Mouse (Mus musculus) liver, adult (tissue): ENCODE results near the gene Tmem191c.

Experiments used
- GATA4 ChIP-seq: IDR thresholded peaks from 2 replicates; pipeline ENCODE4 v1.6.1; 2014; ENCODE audit warnings: mild to moderate bottlenecking, low read length; ENCODE audit not compliant: insufficient replicate concordance

The Tmem191c gene

DNA sequence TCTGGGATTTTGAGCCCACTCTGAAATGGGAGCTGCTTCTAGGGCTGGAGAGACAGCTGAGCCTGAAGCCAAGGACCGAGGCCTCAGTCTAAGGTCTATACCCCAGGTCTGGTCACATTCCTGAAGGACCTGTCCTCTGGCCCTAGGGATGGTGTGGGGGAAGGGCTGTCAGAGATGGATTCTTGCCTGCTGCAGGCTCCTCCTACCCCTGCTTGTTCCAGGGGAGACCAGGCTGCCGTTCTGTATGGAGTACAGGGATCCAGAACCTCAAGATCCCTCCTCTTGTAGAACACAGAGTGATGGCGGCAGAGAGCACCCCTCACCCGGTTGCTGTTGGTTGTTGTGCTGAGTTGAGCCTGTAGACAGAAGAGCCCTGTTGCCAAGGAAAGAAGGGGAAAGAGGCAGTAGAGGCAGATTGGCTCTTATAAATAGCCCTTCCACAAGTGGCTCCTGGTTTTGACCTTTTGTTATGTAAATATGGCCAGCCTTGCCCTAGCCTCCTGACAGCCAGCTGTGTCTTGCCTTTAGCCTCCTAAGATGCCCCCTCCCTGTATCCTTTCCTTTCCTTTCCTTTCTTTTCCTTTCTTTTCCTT is 21.8 kb upstream of the Tmem191c start:
- TF ChIP-seq GATA4 = no peak

GRCm38 (mm10) chr16:17255270-17255669 is 20.6 kb upstream of the Tmem191c start:
- no peak for TF ChIP-seq GATA4

GRCm38 (mm10) chr16:17257359-17257821 is 18.5 kb upstream of the Tmem191c start:
- no peak for TF ChIP-seq GATA4

GRCm38 (mm10) chr16:17258917-17259316 is 17.0 kb upstream of the Tmem191c start:
- no peak for TF ChIP-seq GATA4

GRCm38 (mm10) chr16:17261341-17261740 is 14.5 kb upstream of the Tmem191c start:
- TF ChIP-seq GATA4 = no peak

GRCm38 (mm10) chr16:17266113-17266512 is 9.8 kb upstream of the Tmem191c start:
- no peak for TF ChIP-seq GATA4

DNA sequence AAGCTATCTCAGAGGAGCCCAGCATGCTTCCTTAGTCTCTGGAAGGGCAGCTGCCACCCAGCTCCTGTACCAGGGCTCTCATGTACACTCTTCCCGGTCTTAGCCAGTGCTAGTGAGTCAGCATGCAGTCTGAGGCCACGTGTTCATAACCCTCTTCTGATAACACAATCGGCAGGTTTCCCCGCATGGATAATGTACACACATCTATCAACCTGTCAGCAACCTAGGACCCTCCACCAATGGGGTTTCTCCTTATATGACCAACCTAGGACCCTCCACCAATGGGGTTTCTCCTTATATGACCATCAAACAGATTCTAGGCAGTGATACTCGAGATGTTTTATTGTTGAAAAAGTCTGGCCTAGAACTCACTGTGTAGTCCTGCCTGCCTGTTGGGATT is 7.9 kb upstream of the Tmem191c start:
- no peak for TF ChIP-seq GATA4

DNA sequence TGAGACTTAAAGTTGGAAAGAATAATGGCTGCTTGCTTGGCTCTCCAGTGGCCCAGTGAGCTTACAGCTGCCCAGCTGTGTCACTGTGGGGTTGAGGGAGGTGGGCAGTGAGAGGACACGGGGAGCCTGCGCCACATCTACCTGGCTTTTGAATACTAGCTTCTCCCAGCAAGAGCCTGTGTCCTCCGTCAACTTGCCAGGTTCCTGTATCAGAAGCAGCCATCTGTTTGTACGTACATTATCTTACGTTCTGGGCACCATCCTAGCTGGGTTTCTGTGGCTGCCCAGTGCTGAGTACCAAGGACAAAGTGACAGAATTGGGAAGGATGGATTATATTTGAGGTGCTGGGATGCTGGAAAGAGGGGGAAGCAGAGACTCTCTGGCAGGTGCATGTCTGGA is 6.0 kb upstream of the Tmem191c start:
- no peak for TF ChIP-seq GATA4

DNA sequence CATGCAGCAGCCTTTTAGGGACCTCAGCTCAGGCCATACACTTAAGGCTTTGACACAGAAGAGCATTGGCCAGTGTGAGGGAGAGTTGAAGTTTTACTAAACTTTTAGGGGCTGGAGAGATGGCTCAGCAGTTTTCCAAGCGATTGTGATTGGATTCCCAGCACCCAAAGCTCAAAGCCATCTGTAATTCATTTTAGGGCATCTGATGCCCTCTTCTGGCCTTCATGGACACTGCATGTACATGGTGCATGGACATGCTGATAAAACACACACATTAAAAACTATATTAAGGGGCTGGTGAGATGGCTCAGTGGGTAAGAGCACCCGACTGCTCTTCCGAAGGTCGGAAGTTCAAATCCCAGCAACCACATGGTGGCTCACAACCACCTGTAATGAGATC is 4.8 kb upstream of the Tmem191c start:
- TF ChIP-seq GATA4 = no peak

DNA sequence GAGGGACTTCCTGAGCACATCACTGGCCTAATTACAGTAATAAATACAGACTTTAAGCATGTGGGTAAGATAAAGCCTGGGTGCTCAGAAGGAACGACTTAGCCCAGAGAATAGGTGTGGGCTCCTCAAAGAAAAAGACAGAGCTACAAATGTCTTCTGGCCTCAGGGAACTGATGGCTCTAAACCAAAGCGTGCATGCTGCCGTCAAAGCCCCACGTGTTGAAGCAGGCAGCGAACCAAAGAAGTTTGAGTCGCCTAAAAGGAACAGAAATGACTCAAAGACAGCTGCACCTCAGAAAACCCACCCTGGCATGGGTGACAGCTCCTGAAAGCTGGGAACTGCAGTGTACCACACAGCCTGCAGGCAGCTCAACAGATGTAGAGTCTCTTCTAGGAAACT is 4.0 kb upstream of the Tmem191c start:
- TF ChIP-seq GATA4 = no peak

GRCm38 (mm10) chr16:17276164-17277151 is 581 bp downstream of the Tmem191c start:
- no peak for TF ChIP-seq GATA4

GRCm38 (mm10) chr16:17277342-17278211 is 1.7 kb downstream of the Tmem191c start:
- no peak for TF ChIP-seq GATA4

DNA sequence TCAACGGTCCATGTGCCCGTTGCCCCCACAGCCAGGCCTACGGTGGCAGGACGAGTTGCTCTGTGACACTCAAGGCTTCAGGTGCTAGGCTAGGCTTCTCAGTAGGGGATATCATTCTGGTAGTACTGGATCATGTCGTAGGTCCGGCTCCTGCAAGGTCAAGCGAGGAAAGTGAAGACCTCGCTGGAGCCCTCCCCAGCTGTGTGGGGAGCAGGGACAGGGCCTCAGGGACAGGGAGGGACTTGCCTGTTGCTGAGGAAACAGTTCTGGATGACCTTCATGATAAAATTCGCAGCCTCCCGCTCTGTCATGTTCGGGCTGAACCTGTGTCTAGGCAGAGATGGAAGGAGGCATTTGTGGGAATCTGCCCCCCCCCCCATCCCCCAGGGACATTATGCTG is 4.6 kb downstream of the Tmem191c start:
- no peak for TF ChIP-seq GATA4

- TF ChIP-seq GATA4 = no peak
Measured at GRCm38 (mm10) chr16:17283151-17283550, 7.3 kb downstream of the Tmem191c start.

GRCm38 (mm10) chr16:17287103-17287502 is 11.2 kb downstream of the Tmem191c start:
- TF ChIP-seq GATA4 = no peak

GRCm38 (mm10) chr16:17291016-17291415 is 15.1 kb downstream of the Tmem191c start:
- TF ChIP-seq GATA4 = no peak

DNA sequence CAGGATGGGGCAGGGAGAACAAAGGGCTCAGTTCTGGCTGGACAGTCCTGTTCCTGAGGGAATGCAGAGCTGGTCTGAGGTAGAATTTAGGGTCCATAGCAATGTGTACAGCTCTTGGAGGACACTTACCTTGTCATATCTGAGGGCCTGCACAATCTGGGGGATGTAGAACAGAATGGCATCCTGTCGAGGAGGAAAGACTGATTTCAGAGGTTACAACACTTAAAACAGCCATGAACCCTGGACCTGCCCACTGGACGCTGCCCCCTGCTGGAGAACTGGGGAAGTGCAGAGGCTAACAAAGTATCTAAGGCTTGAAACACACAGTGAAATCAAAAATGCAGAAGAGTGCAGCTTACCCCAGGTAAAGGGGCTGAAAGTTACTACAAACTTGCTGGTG is 16.9 kb downstream of the Tmem191c start:
- no peak for TF ChIP-seq GATA4
